Mouse (Mus musculus) midbrain, embryonic 12.5 days (tissue): ENCODE measurements around the gene Mcrip1. TPM values are rescaled to one million over a fixed set of nuclear protein-coding genes. Genes with fewer than 3 reads are reported as not detected.

Source experiments
- ATAC-seq: fragments of 200-750 bp; cut with Nextera tagmentation; 2 replicates; pipeline ENCODE4 v1.8.0; 2017; ENCODE audit warnings: low read depth, moderate TSS enrichment, moderate library complexity; ENCODE audit not compliant: low FRiP score
- H3K27ac ChIP-seq: fragments of 300-500 bp; sonication (generic); replicated peaks from 2 replicates; pipeline ENCODE4 v1.5.1; 2016; ENCODE audit warnings: mild to moderate bottlenecking
- H3K27me3 ChIP-seq: fragments of 300-500 bp; sonication (generic); 2 replicates; pipeline ENCODE4 v1.6.1; 2016; ENCODE audit warnings: mild to moderate bottlenecking
- H3K36me3 ChIP-seq: fragments of 300-500 bp; sonication (generic); 2 replicates; pipeline ENCODE4 v1.6.1; 2016
- H3K4me1 ChIP-seq: fragments of 300-500 bp; sonication (generic); 2 replicates; pipeline ENCODE4 v1.6.1; 2016
- H3K4me2 ChIP-seq: fragments of 300-500 bp; sonication (generic); replicated peaks from 2 replicates; pipeline ENCODE4 v1.6.1; 2016; ENCODE audit warnings: mild to moderate bottlenecking, moderate library complexity
- H3K4me3 ChIP-seq: fragments of 300-500 bp; sonication (generic); 2 replicates; pipeline ENCODE4 v1.5.1; 2016; ENCODE audit warnings: mild to moderate bottlenecking
- H3K9ac ChIP-seq: fragments of 300-500 bp; sonication (generic); replicated peaks from 2 replicates; pipeline ENCODE4 v1.6.1; 2016; ENCODE audit warnings: mild to moderate bottlenecking, moderate library complexity
- H3K9me3 ChIP-seq: fragments of 300-500 bp; sonication (generic); 2 replicates; pipeline ENCODE4 v1.6.1; 2016; ENCODE audit warnings: mild to moderate bottlenecking
- WGBS: fragments of 180-500 bp; shearing (Covaris S2); methylation state at CpG from one replicate; pipeline ENCODE4 v1.1.7; 2016; 5-methylcytosine and 5-hydroxymethylcytosine counted together
- polyA plus RNA-seq: library from polyadenylated mRNA; unstranded; fragments of >200 nt; fragmentation: Nextera tagmentation; extraction: Ambion mirVana; gene quantifications from 2 replicates; pipeline ENCODE4 v1.2.1, GENCODE M21; 2016

Mcrip1 gene
- polyA plus RNA-seq, 1 experiment from 2014 or later: 232 TPM

- H3K27me3 ChIP-seq: no peaks in the 10 kb centered on the region
- no peaks in the 10 kb centered on the region for H3K9me3 ChIP-seq
- H3K4me2 ChIP-seq: peak within 1 kb of the TSS; percentile 91
- peak within 1 kb of the TSS; percentile 97 for H3K9ac ChIP-seq
- H3K36me3 ChIP-seq: 0 out of 2 replicates have a peak, but pooled peaks cover 5% of the 10 kb centered on the region
- WGBS: 95% methylated on average over 28 of the region's 28 CpGs
- peaks cover 22% of the 10 kb centered on the region for H3K4me1 ChIP-seq
- ATAC-seq: no peak
- H3K27ac ChIP-seq: peak within 1 kb of the TSS; percentile 85
- H3K4me3 ChIP-seq: peak within 1 kb of the TSS; percentile 86
These were observed 1.4 kb upstream of the Mcrip1 start, which contains the start of gene Ppp1r27 for GRCm38 (mm10) chr11:120550810-120551440. Ppp1r27 (minus strand) TSS chr11:120551132.

- peak overlapping the region; percentile 97 for H3K9ac ChIP-seq
- peaks cover 22% of the 10 kb centered on the region for H3K4me1 ChIP-seq
- peak overlapping the region; percentile 86 for H3K4me3 ChIP-seq
- peak overlapping the region; percentile 91 for H3K4me2 ChIP-seq
- no peaks in the 10 kb centered on the region for H3K9me3 ChIP-seq
- ATAC-seq: peak; percentile 73
- peaks cover 9% of the 10 kb centered on the region; the same call in 1 of the 2 replicates for H3K36me3 ChIP-seq
- 76% methylated on average over 11 of the region's 11 CpGs for WGBS
- H3K27ac ChIP-seq: peak overlapping the region; percentile 85
- no peaks in the 10 kb centered on the region for H3K27me3 ChIP-seq
These were observed 671 bp upstream of the Mcrip1 start for GRCm38 (mm10) chr11:120549986-120550809.

DNA sequence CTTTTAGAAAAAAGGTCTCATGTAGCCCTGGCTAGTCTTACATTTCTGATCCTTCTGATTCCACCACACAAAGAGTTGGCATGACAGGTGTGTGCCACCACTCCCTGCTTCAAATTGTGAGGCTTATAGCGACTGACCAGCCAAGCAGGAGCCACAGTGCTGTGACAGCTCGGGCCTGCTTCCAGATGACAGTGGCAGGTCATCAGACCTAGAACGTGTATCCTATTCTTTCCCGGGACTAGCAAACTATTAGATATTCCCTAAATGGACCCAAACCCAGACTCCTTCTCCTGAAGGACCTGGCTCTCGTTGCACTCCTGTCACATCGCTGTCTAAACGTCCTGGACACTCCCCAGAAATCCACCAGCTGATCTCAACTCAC, 750 bp downstream of the Mcrip1 start:
- 33% methylated on average over 7 of the region's 7 CpGs for whole genome bisulfite sequencing

GRCm38 (mm10) chr11:120548214-120548613, 1.3 kb downstream of the Mcrip1 start:
- H3K27ac ChIP-seq: no peak overlapping the region
- H3K4me2 ChIP-seq: peak overlapping the region; percentile 91
- H3K9me3 ChIP-seq: no peaks in the 10 kb centered on the region
- ATAC-seq: no peak
- peak overlapping the region; percentile 86 for H3K4me3 ChIP-seq
- peak overlapping the region; percentile 97 for H3K9ac ChIP-seq
- peaks cover 22% of the 10 kb centered on the region for H3K4me1 ChIP-seq
- WGBS: 90% methylated on average over 3 of the region's 3 CpGs
- H3K36me3 ChIP-seq: peaks cover 29% of the 10 kb centered on the region
- H3K27me3 ChIP-seq: no peaks in the 10 kb centered on the region

More for the DNA sequence above, 750 bp downstream of the Mcrip1 start:
- peaks cover 24% of the 10 kb centered on the region for H3K36me3 ChIP-seq
- H3K9me3 ChIP-seq: no peaks in the 10 kb centered on the region
- ATAC-seq: no peak
- H3K4me1 ChIP-seq: peaks cover 22% of the 10 kb centered on the region
- peak overlapping the region; percentile 91 for H3K4me2 ChIP-seq
- H3K27me3 ChIP-seq: no peaks in the 10 kb centered on the region
- H3K9ac ChIP-seq: peak overlapping the region; percentile 97
- H3K27ac ChIP-seq: peak overlapping the region; percentile 85
- H3K4me3 ChIP-seq: peak overlapping the region; percentile 86

- Histone ChIP-seq H3K27ac (no peak overlapping the region), H3K4me3 (no peak overlapping the region), H3K9ac (no peak overlapping the region; the same call in 1 of the 2 replicates), H3K4me2 (0 out of 2 replicates have a peak overlapping the region, but pooled peaks have one; percentile 91), H3K36me3 (peaks cover 37% of the 10 kb centered on the region), H3K4me1 (peaks cover 22% of the 10 kb centered on the region), H3K9me3 (no peaks in the 10 kb centered on the region), H3K27me3 (no peaks in the 10 kb centered on the region)
- no peak for ATAC-seq
- WGBS: 72% methylated on average over 2 of the region's 2 CpGs
These were observed 2.1 kb downstream of the Mcrip1 start for GRCm38 (mm10) chr11:120547469-120547868.

GRCm38 (mm10) chr11:120545964-120546363, 3.6 kb downstream of the Mcrip1 start:
- Histone ChIP-seq H3K4me1 (peaks cover 22% of the 10 kb centered on the region), H3K27ac (no peak overlapping the region), H3K9me3 (no peaks in the 10 kb centered on the region), H3K4me3 (no peak overlapping the region), H3K36me3 (peaks cover 46% of the 10 kb centered on the region), H3K4me2 (no peak overlapping the region), H3K9ac (no peak overlapping the region), H3K27me3 (no peaks in the 10 kb centered on the region)
- 90% methylated on average over 3 of the region's 3 CpGs for WGBS
- no peak for ATAC-seq

DNA sequence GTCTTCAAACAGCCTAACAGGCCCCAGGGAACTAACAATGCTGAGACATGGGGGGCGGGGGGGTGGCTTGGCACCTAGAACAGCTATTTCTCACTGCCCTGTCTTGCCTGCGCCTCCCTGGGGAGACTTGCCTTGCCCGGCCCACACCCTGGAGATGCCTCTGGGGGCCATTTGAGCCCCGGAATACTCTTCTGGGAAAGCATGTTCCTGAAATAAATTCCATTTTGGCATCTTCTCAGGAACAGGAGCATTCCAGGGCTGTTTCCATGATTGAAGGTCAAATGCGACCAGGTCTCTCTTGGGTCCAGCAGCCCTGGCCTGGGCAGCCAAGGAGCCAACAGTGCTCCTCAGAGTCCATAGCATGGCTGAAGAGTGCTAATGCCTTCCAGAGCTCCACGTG, 7.2 kb downstream of the Mcrip1 start:
- Histone ChIP-seq H3K36me3 (peaks cover 46% of the 10 kb centered on the region), H3K27me3 (0 out of 2 replicates have a peak, but pooled peaks cover 1% of the 10 kb centered on the region), H3K4me2 (no peak overlapping the region), H3K27ac (no peak overlapping the region), H3K4me1 (peaks cover 16% of the 10 kb centered on the region), H3K9ac (no peak overlapping the region), H3K9me3 (no peaks in the 10 kb centered on the region), H3K4me3 (no peak overlapping the region)
- WGBS: 91% methylated on average over 6 of the region's 6 CpGs
- no peak for ATAC-seq

GRCm38 (mm10) chr11:120541907-120542306, 7.6 kb downstream of the Mcrip1 start:
- H3K36me3 ChIP-seq: peaks cover 46% of the 10 kb centered on the region
- no peak for ATAC-seq
- WGBS: 37% methylated on average over 4 of the region's 4 CpGs
- peaks cover 16% of the 10 kb centered on the region for H3K4me1 ChIP-seq
- H3K27me3 ChIP-seq: 0 out of 2 replicates have a peak, but pooled peaks cover 6% of the 10 kb centered on the region
- H3K9ac ChIP-seq: no peak overlapping the region
- no peak overlapping the region for H3K4me2 ChIP-seq
- H3K27ac ChIP-seq: no peak overlapping the region
- no peaks in the 10 kb centered on the region for H3K9me3 ChIP-seq
- no peak overlapping the region for H3K4me3 ChIP-seq

GRCm38 (mm10) chr11:120539285-120540014, 10.1 kb downstream of the Mcrip1 start:
- no peak overlapping the region for H3K4me3 ChIP-seq
- WGBS: 19% methylated on average over 10 of the region's 10 CpGs

DNA sequence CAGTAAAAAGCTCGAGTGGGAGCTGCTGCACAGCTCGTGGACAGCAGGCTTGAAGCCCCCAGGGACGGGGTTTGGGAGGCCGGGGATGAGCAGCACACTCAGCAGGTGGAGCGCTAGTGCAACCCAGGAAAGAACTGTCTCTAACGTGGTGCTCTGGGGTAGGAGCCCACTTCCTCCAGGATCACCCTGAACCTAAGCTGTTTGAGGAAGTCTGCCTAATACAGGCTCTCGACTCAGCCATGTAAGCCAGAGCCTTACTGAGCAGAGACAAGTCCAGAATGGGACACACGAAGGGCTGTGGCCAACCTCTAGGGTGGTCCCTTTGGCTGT, 10.6 kb downstream of the Mcrip1 start:
- H3K27me3 ChIP-seq: peaks cover 29% of the 10 kb centered on the region
- H3K9me3 ChIP-seq: no peaks in the 10 kb centered on the region
- no peak overlapping the region for H3K4me3 ChIP-seq
- peaks cover 23% of the 10 kb centered on the region for H3K36me3 ChIP-seq
- peaks cover 16% of the 10 kb centered on the region for H3K4me1 ChIP-seq
- no peak for ATAC-seq
- 48% methylated on average over 8 of the region's 8 CpGs for WGBS
- H3K9ac ChIP-seq: no peak overlapping the region
- H3K27ac ChIP-seq: peak overlapping the region; percentile 76
- peak overlapping the region; percentile 26; the same call in 1 of the 2 replicates for H3K4me2 ChIP-seq

More at GRCm38 (mm10) chr11:120539285-120540014, 10.1 kb downstream of the Mcrip1 start:
- peak; percentile 63; the same call in 1 of the 2 replicates for ATAC-seq
- H3K9me3 ChIP-seq: no peaks in the 10 kb centered on the region
- peaks cover 29% of the 10 kb centered on the region for H3K36me3 ChIP-seq
- H3K27ac ChIP-seq: peak overlapping the region; percentile 76
- H3K27me3 ChIP-seq: peaks cover 24% of the 10 kb centered on the region
- H3K4me2 ChIP-seq: peak overlapping the region; percentile 26
- H3K4me1 ChIP-seq: peaks cover 16% of the 10 kb centered on the region
- H3K9ac ChIP-seq: no peak overlapping the region

DNA sequence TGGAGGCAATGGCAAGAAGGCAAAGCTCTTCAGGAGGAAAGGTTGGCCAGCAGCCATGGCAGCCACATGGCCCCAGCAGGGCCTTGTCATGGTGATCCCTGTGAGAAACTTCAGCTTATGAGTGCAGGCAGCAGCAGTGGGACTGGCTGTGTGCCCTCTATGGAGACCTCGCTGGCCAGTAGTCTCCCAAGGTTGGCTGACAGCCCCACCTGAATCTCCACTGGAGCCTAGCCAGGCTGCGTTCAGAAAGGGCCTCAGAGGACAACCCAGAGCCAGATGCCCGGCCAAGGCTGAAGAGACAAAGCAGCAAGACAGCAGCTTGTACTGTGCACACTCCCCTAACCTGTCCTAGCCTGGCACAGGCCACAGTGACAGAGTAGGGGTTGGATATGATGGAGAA, 11.0 kb downstream of the Mcrip1 start:
- Histone ChIP-seq H3K27ac (peak overlapping the region; percentile 76; the same call in 1 of the 2 replicates), H3K4me3 (no peak overlapping the region)
- WGBS: 83% methylated on average over 3 of the region's 3 CpGs

More for the DNA sequence above, 11.0 kb downstream of the Mcrip1 start:
- Histone ChIP-seq H3K27me3 (peaks cover 33% of the 10 kb centered on the region), H3K9ac (no peak overlapping the region), H3K9me3 (no peaks in the 10 kb centered on the region), H3K4me1 (peaks cover 16% of the 10 kb centered on the region), H3K36me3 (peaks cover 19% of the 10 kb centered on the region), H3K4me2 (no peak overlapping the region)
- ATAC-seq: no peak
